Mouse (Mus musculus) stomach, postnatal 0 days (tissue): ENCODE measurements around the gene Lrriq4. TPM values are rescaled to one million over a fixed set of nuclear protein-coding genes. Genes with fewer than 3 reads are reported as not detected.

Experiments
- ATAC-seq: fragments of 200-750 bp; cut with Nextera tagmentation; 2 replicates; pipeline ENCODE4 v1.8.0; 2017; ENCODE audit not compliant: low FRiP score, low TSS enrichment
- DNase-seq: peaks from one replicate; pipeline ENCODE4 v3.0.0-alpha.2; 2016; ENCODE audit warnings: low spot score
- H3K27ac ChIP-seq: fragments of 300-500 bp; sonication (generic); replicated peaks from 2 replicates; pipeline ENCODE4 v1.5.1; 2014; ENCODE audit warnings: mild to moderate bottlenecking, control low read depth
- H3K27me3 ChIP-seq: fragments of 300-500 bp; sonication (generic); 2 replicates; pipeline ENCODE4 v1.6.1; 2014; ENCODE audit warnings: low read length; ENCODE audit not compliant: control insufficient read depth, insufficient read depth
- H3K36me3 ChIP-seq: fragments of 300-500 bp; sonication (generic); 2 replicates; pipeline ENCODE4 v1.6.1; 2014; ENCODE audit warnings: low read length, mixed read lengths; ENCODE audit not compliant: control insufficient read depth, insufficient read depth
- H3K4me1 ChIP-seq: fragments of 300-500 bp; sonication (generic); replicated peaks from 2 replicates; pipeline ENCODE4 v1.6.1; 2014; ENCODE audit warnings: antibody characterized with exemption; ENCODE audit not compliant: control insufficient read depth, insufficient read depth
- H3K4me2 ChIP-seq: fragments of 300-500 bp; sonication (generic); replicated peaks from 2 replicates; pipeline ENCODE4 v1.6.1; 2014; ENCODE audit warnings: low read depth, mild to moderate bottlenecking, control low read depth, moderate library complexity
- H3K4me3 ChIP-seq: fragments of 300-500 bp; sonication (generic); 2 replicates; pipeline ENCODE4 v1.5.1; 2014; ENCODE audit warnings: low read depth, low read length, control low read depth
- H3K9ac ChIP-seq: fragments of 300-500 bp; sonication (generic); 2 replicates; pipeline ENCODE4 v1.6.1; 2014; ENCODE audit warnings: mild to moderate bottlenecking, low read length, control low read depth, mixed read lengths
- H3K9me3 ChIP-seq: fragments of 300-500 bp; sonication (generic); 2 replicates; pipeline ENCODE4 v1.6.1; 2016; ENCODE audit warnings: low read length; ENCODE audit not compliant: control insufficient read depth
- CTCF ChIP-seq: IDR thresholded peaks from 2 replicates; pipeline ENCODE4 v1.5.1; 2016; ENCODE audit warnings: antibody characterized with exemption, low read depth, mild to moderate bottlenecking, moderate library complexity
- EP300 ChIP-seq: optimal IDR thresholded peaks from 2 replicates; pipeline ENCODE3; 2016; ENCODE audit warnings: antibody characterized with exemption
- WGBS: fragments of 180-500 bp; shearing (Covaris S2); extraction: QIAGEN DNeasy Blood & Tissue Kit; methylation state at CpG from one replicate; pipeline ENCODE4 v1.1.7; 2014; 5-methylcytosine and 5-hydroxymethylcytosine counted together
- polyA plus RNA-seq: library from polyadenylated mRNA; unstranded; fragments of >200 nt; fragmentation: Nextera tagmentation; extraction: Ambion mirVana; gene quantifications from 2 replicates; pipeline ENCODE4 v1.2.1, GENCODE M21; 2015

The Lrriq4 gene
- polyA plus RNA-seq, 1 experiment from 2014 or later = 0.10 TPM

DNA sequence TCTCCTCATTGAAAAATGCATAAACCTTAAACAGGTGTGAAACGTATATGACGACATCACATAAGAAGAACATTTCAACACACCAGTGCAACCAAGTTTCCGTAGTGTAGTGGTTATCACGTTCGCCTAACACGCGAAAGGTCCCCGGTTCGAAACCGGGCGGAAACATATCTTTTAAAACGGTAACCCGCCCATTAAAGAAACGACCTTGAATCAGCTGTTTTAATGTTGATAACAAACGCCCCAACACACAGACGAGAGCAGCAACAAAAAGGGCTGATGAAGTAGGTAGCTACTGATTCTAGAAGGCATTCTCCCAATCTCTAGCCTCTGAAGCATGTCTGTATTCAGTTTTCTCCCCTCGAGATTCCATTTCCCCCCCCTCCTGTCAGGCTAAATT lies 43.1 kb upstream of the Lrriq4 start:
- H3K9me3 ChIP-seq = no peaks in the 10 kb centered on the region
- ATAC-seq (peak; percentile 8; the same call in 1 of the 2 replicates), DNase-seq (peak; percentile 84)
- no peak overlapping the region for H3K9ac ChIP-seq
- no peaks in the 10 kb centered on the region; the same call in 1 of the 2 replicates for H3K36me3 ChIP-seq
- under 1% methylated on average over 17 of the region's 17 CpGs for WGBS
- no peaks in the 10 kb centered on the region for H3K27me3 ChIP-seq
- peak overlapping the region; percentile 75 for H3K4me2 ChIP-seq
- no peak for TF ChIP-seq CTCF
- TF ChIP-seq EP300 = no peak
- H3K27ac ChIP-seq = 0 out of 2 replicates have a peak overlapping the region, but pooled peaks have one; percentile 8
- peak overlapping the region; percentile 88 for H3K4me3 ChIP-seq
- peaks cover 7% of the 10 kb centered on the region; the same call in 1 of the 2 replicates for H3K4me1 ChIP-seq

DNA sequence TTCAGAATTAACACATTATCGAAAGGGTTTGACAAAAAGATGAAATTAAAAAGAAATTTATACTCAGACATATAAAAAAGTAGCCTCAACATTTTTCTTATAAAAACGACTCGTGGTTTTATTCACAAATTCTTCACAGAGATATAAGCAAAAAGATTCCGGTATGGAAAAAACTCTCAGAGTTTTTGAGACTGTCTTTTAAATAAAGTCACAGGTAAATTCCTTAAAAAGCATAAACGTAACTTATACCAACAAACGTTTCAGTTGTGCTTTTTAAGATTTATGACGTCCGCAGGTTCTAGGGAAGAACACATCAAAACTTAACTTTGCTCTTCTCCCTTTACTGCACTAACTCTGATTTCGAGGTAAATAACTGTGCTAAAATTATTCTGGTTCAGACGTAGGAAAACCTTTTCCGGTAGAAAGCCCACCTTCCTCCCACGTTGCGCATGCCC lies 42.7 kb upstream of the Lrriq4 start:
- WGBS = under 1% methylated on average over 13 of the region's 13 CpGs
- no peak overlapping the region for H3K9ac ChIP-seq
- no peak for DNase-seq

DNA sequence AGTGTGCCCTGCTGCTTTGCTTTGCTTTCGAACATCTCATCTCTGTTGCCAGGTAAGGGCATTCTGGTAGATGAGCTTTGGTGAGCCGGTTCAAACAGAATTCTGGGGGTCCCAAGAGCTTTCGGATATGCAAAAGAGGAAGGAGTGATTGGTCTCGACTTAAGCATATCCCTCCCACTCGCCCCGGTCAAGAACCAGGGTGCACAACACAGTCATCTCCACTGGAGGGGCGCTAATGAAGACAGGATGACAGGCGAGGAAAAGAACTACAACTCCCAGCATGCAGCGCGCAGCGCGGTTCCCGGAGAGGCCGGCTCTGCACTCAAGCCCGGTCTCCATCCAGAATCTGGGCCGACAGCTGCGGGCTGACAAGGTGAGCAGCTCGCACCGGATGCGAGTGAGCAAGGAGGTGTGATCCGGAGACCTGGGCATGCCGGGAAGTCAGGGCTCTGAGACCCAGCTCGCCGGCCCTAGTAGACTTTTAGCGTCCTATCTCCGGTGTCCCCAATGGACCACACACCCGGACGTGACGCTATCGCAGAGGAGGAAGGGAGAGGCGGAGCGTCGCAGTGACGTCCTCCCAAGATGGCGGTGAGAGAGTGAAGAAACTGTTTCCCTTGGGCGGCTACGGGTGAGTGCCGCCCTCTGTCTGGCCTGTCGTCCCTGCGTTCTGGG lies 42.1 kb upstream of the Lrriq4 start, which contains the start of gene Mynn:
Mynn (plus strand) TSS at position 1 of the 675 bp plus-strand sequence.
- TF ChIP-seq EP300 (no peak), CTCF (peak; percentile 68)
- DNase-seq (peak; percentile 95), ATAC-seq (peak; percentile 96)
- Histone ChIP-seq H3K9ac (peak within 1 kb of the TSS; percentile 91), H3K4me1 (peaks cover 7% of the 10 kb centered on the region; the same call in 1 of the 2 replicates), H3K4me3 (peak within 1 kb of the TSS; percentile 88), H3K36me3 (peaks cover under 1% of the 10 kb centered on the region; the same call in 1 of the 2 replicates), H3K4me2 (peak within 1 kb of the TSS; percentile 75), H3K27me3 (no peaks in the 10 kb centered on the region), H3K9me3 (no peaks in the 10 kb centered on the region), H3K27ac (peak within 1 kb of the TSS; percentile 97)
- WGBS = under 1% methylated on average over 40 of the region's 40 CpGs

More for the DNA sequence above, 42.7 kb upstream of the Lrriq4 start:
- peak overlapping the region; percentile 97; the same call in 1 of the 2 replicates for H3K27ac ChIP-seq
- no peaks in the 10 kb centered on the region for H3K9me3 ChIP-seq
- peaks cover 7% of the 10 kb centered on the region; the same call in 1 of the 2 replicates for H3K4me1 ChIP-seq
- no peak for TF ChIP-seq EP300
- TF ChIP-seq CTCF = no peak
- no peaks in the 10 kb centered on the region; the same call in 1 of the 2 replicates for H3K36me3 ChIP-seq
- H3K27me3 ChIP-seq = no peaks in the 10 kb centered on the region
- no peak for ATAC-seq
- peak overlapping the region; percentile 88 for H3K4me3 ChIP-seq
- peak overlapping the region; percentile 75 for H3K4me2 ChIP-seq

DNA sequence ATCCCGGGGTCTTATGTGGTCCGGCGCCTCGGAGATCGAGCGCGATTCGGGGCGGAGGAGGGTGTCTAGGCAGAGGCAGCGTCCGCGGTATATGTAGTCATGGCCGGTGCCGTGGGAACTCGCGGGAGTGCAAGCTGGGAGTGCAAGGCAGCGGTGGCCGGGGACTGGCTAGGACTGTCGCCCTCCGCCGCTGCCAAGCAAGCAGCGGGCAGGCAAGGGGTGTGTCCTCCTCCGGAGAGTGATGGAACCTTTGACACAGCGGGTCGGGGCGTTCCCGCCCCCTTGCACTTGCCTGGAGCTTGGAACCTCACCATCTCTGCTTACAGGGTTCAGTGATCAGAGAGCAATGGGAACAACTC lies 41.6 kb upstream of the Lrriq4 start:
- no peaks in the 10 kb centered on the region for H3K27me3 ChIP-seq
- no peak for TF ChIP-seq EP300
- no peak for TF ChIP-seq CTCF
- peak overlapping the region; percentile 75 for H3K4me2 ChIP-seq
- ATAC-seq = peak; percentile 75
- H3K4me3 ChIP-seq = peak overlapping the region; percentile 88
- H3K4me1 ChIP-seq = peaks cover 7% of the 10 kb centered on the region; the same call in 1 of the 2 replicates
- under 1% methylated on average over 27 of the region's 27 CpGs for WGBS
- peak overlapping the region; percentile 91 for H3K9ac ChIP-seq
- H3K9me3 ChIP-seq = no peaks in the 10 kb centered on the region
- H3K27ac ChIP-seq = peak overlapping the region; percentile 97
- DNase-seq = peak; percentile 85
- peaks cover 6% of the 10 kb centered on the region; the same call in 1 of the 2 replicates for H3K36me3 ChIP-seq

DNA sequence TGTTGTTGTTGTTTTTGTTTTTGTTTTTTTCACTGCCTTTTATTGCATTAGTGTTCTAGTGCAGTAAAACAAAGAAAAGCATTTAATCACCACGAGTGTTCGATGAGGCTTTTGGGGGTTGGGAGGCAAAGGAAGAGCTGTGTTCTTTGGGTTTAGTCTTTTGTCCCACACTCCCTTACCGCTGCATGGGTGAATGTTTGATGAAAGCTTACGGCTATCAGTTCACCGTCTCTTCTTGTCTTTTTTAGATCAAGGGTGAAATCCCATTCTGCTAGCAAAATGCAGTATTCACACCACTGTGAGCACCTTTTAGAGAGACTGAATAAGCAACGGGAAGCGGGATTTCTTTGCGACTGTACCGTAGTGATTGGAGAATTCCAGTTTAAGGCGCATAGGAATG lies 41.1 kb upstream of the Lrriq4 start:
- Histone ChIP-seq H3K27ac (peak overlapping the region; percentile 97; the same call in 1 of the 2 replicates), H3K4me2 (peak overlapping the region; percentile 75), H3K4me1 (peaks cover 7% of the 10 kb centered on the region; the same call in 1 of the 2 replicates), H3K4me3 (peak overlapping the region; percentile 88), H3K27me3 (no peaks in the 10 kb centered on the region), H3K36me3 (peaks cover 8% of the 10 kb centered on the region; the same call in 1 of the 2 replicates), H3K9me3 (no peaks in the 10 kb centered on the region), H3K9ac (peak overlapping the region; percentile 91; the same call in 1 of the 2 replicates)
- ATAC-seq = no peak
- no peak for TF ChIP-seq CTCF
- TF ChIP-seq EP300 = no peak
- 39% methylated on average over 10 of the region's 10 CpGs for WGBS
- DNase-seq = no peak

DNA sequence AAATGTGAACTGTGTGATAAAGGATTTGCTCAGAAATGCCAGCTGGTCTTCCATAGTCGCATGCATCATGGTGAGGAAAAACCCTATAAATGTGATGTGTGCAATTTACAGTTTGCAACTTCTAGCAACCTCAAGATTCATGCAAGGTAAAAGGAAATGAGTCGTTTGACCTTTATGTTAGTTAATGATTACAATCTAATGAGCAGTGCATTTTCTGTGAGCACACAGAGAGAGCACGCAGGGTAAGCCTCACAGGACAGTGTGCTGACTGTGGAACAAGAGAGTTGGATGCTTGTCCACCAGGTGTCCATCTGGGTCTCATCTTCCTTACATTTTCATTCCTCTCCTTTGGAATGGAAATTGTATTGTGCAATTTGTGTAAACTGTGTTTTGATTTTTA lies 35.3 kb upstream of the Lrriq4 start:
- Histone ChIP-seq H3K9ac (no peak overlapping the region), H3K4me2 (no peak overlapping the region), H3K27me3 (no peaks in the 10 kb centered on the region), H3K4me3 (no peak overlapping the region), H3K27ac (no peak overlapping the region), H3K9me3 (no peaks in the 10 kb centered on the region), H3K36me3 (peaks cover 23% of the 10 kb centered on the region), H3K4me1 (no peaks in the 10 kb centered on the region)
- no peak for DNase-seq
- WGBS = 75% methylated on average over 3 of the region's 3 CpGs
- ATAC-seq = no peak
- TF ChIP-seq CTCF = no peak
- TF ChIP-seq EP300 = no peak
